13 mouse cellular contexts compared by ENCODE assay signal in genomic region chr8:110793511-110793910, GRCm38 (mm10). TPM values are rescaled to one million over a fixed set of nuclear protein-coding genes. Genes with fewer than 3 reads are reported as not detected.
DNase-seq lines count a peak whose midpoint lies in the region; ATAC-seq and TF ChIP-seq lines count a peak whose summit lies in the region.
"Had no signal": no experiment of that assay in that cellular context is flagged by ENCODE, and none has a peak within 500 bp of the region (broad histone marks: within the 10 kb centered on the region; RNA-seq: fewer than 3 reads in every experiment).

No protein-coding gene starts in this region.

- no peaks in the 10 kb centered on the region for H3K36me3 ChIP-seq in embryonic facial prominence, embryonic 14.5 days (ENCODE audit: control insufficient read depth, insufficient read depth, low read length)
- H3K36me3 ChIP-seq in embryonic facial prominence, embryonic 10.5 days (replicated peaks), result no peaks in the 10 kb centered on the region
- no peaks in the 10 kb centered on the region for H3K36me3 ChIP-seq in lung, embryonic 15.5 days
- no peaks in the 10 kb centered on the region for H3K36me3 ChIP-seq in hindbrain, embryonic 14.5 days (replicated peaks; ENCODE audit: control insufficient read depth, insufficient read depth)
- H3K36me3 ChIP-seq: embryonic facial prominence, embryonic 13.5 days; heart, embryonic 10.5 days had no signal

- H3K4me2 ChIP-seq in embryonic facial prominence, embryonic 14.5 days (ENCODE audit: low read depth, low read length), result no peak overlapping the region
- peak overlapping the region; percentile 39 for H3K4me2 ChIP-seq in lung, embryonic 15.5 days
- no peak overlapping the region for H3K4me2 ChIP-seq in hindbrain, embryonic 14.5 days (replicated peaks)
- H3K4me2 ChIP-seq: embryonic facial prominence, embryonic 13.5 days; forebrain, embryonic 13.5 days had no signal

- ATAC-seq in embryonic facial prominence, embryonic 14.5 days (ENCODE audit: low read depth), result no peak
- ATAC-seq in lung, embryonic 15.5 days (ENCODE audit: borderline replicate concordance, extremely low read depth, low FRiP score, low TSS enrichment), result no peak
- no peak for ATAC-seq in hindbrain, embryonic 14.5 days (ENCODE audit: low FRiP score)
- ATAC-seq: forebrain, embryonic 13.5 days had no signal

- H3K27ac ChIP-seq in embryonic facial prominence, embryonic 14.5 days (replicated peaks; ENCODE audit: low read depth, low read length), result no peak overlapping the region
- H3K27ac ChIP-seq in embryonic facial prominence, embryonic 10.5 days (replicated peaks), result no peak overlapping the region
- peak overlapping the region; percentile 92 for H3K27ac ChIP-seq in lung, embryonic 15.5 days
- H3K27ac ChIP-seq in hindbrain, embryonic 14.5 days, result no peak overlapping the region
- H3K27ac ChIP-seq: embryonic facial prominence, embryonic 13.5 days; forebrain, embryonic 13.5 days; heart, embryonic 10.5 days; macrophage had no signal

- WGBS in embryonic facial prominence, embryonic 14.5 days, result 74% methylated on average over 9 of the region's 9 CpGs
- 88% methylated on average over 9 of the region's 9 CpGs for WGBS in embryonic facial prominence, embryonic 10.5 days
- 65% methylated on average over 9 of the region's 9 CpGs for WGBS in lung, embryonic 15.5 days
- 49% methylated on average over 9 of the region's 9 CpGs for WGBS in lung, adult 2 months
- WGBS in hindbrain, embryonic 14.5 days, result 68% methylated on average over 9 of the region's 9 CpGs

- DNase-seq in embryonic facial prominence, embryonic 14.5 days (ENCODE audit: low spot score), result peak; percentile 53
- DNase-seq in embryonic facial prominence, embryonic 10.5 days (ENCODE audit: low spot score), result no peak
- no peak for DNase-seq in lung, adult 2 months
- DNase-seq in MN1 (ENCODE audit: low spot score), result peak; percentile 83
- peak; percentile 24 for DNase-seq in kidney, postnatal 14 days
- DNase-seq in spleen, adult 18-20 months, result no peak
- no peak for DNase-seq in hindbrain, embryonic 14.5 days (ENCODE audit: low spot score)
- DNase-seq: B cell, adult 2 months had no signal

- TF ChIP-seq POLR2A in lung, adult 2 months (IDR thresholded peaks at IDR 0.05; ENCODE audit: borderline replicate concordance, extremely low read depth, low read depth, low read length), result no peak

- peaks cover 17% of the 10 kb centered on the region for H3K4me1 ChIP-seq in embryonic facial prominence, embryonic 14.5 days (ENCODE audit: control insufficient read depth, insufficient read depth, low read length)
- H3K4me1 ChIP-seq in embryonic facial prominence, embryonic 10.5 days, result peaks cover 14% of the 10 kb centered on the region; the same call in 1 of the 2 replicates
- H3K4me1 ChIP-seq in lung, embryonic 15.5 days, result peaks cover 39% of the 10 kb centered on the region
- peaks cover 5% of the 10 kb centered on the region for H3K4me1 ChIP-seq in lung, adult 2 months (ENCODE audit: control insufficient read depth, insufficient read depth, low read length)
- no peaks in the 10 kb centered on the region for H3K4me1 ChIP-seq in hindbrain, embryonic 14.5 days (replicated peaks; ENCODE audit: control insufficient read depth, insufficient read depth, low read length)
- H3K4me1 ChIP-seq: forebrain, embryonic 13.5 days had no signal

- TF ChIP-seq CTCF in lung, adult 2 months (IDR thresholded peaks at IDR 0.05; ENCODE audit: insufficient read depth, low read length), result no peak

- H3K9me3 ChIP-seq in embryonic facial prominence, embryonic 14.5 days (ENCODE audit: control insufficient read depth, low read length), result no peaks in the 10 kb centered on the region
- no peaks in the 10 kb centered on the region for H3K9me3 ChIP-seq in embryonic facial prominence, embryonic 10.5 days
- H3K9me3 ChIP-seq in lung, embryonic 15.5 days, result peaks cover 4% of the 10 kb centered on the region; the same call in 1 of the 2 replicates
- H3K9me3 ChIP-seq in hindbrain, embryonic 14.5 days (ENCODE audit: control insufficient read depth, low read length), result peaks cover 3% of the 10 kb centered on the region; the same call in 1 of the 2 replicates

- no peaks in the 10 kb centered on the region for H3K27me3 ChIP-seq in embryonic facial prominence, embryonic 14.5 days (replicated peaks; ENCODE audit: control insufficient read depth, insufficient read depth, low read length)
- H3K27me3 ChIP-seq in embryonic facial prominence, embryonic 10.5 days (replicated peaks; ENCODE audit: low read depth, poor library complexity, severe bottlenecking), result no peaks in the 10 kb centered on the region
- no peaks in the 10 kb centered on the region for H3K27me3 ChIP-seq in lung, embryonic 15.5 days
- H3K27me3 ChIP-seq in hindbrain, embryonic 14.5 days (ENCODE audit: control insufficient read depth, insufficient read depth, low read length), result no peaks in the 10 kb centered on the region
- H3K27me3 ChIP-seq: embryonic facial prominence, embryonic 13.5 days; forebrain, embryonic 13.5 days had no signal

- H3K9ac ChIP-seq in embryonic facial prominence, embryonic 14.5 days (ENCODE audit: low read depth, low read length), result no peak overlapping the region
- H3K9ac ChIP-seq in lung, embryonic 15.5 days, result no peak overlapping the region
- no peak overlapping the region for H3K9ac ChIP-seq in hindbrain, embryonic 14.5 days
- H3K9ac ChIP-seq: embryonic facial prominence, embryonic 13.5 days; forebrain, embryonic 13.5 days had no signal

- no peak overlapping the region for H3K4me3 ChIP-seq in embryonic facial prominence, embryonic 14.5 days (ENCODE audit: low read depth, low read length)
- no peak overlapping the region for H3K4me3 ChIP-seq in embryonic facial prominence, embryonic 10.5 days
- 0 out of 2 replicates have a peak overlapping the region, but pooled peaks have one; percentile 9 for H3K4me3 ChIP-seq in lung, embryonic 15.5 days
- H3K4me3 ChIP-seq in lung, adult 2 months (replicated peaks; ENCODE audit: extremely low read depth, low read depth, low read length), result no peak overlapping the region
- H3K4me3 ChIP-seq in hindbrain, embryonic 14.5 days (replicated peaks; ENCODE audit: low read length), result no peak overlapping the region
- H3K4me3 ChIP-seq: embryonic facial prominence, embryonic 13.5 days; forebrain, embryonic 13.5 days; heart, embryonic 10.5 days had no signal

RNA-seq across cellular contexts. Expression of gene Il34, which starts 12.2 kb away (rescaled TPM):
- polyA plus RNA-seq in embryonic facial prominence, embryonic 14.5 days (2014; fragmentation: Nextera tagmentation; extraction: Ambion mirVana), result 1.4 and 1.7 TPM in 2 replicates
- polyA plus RNA-seq in embryonic facial prominence, embryonic 10.5 days (2016; fragmentation: Nextera tagmentation; extraction: Ambion mirVana), result 0.24 TPM in 1 of 2 replicates, not detected in the other
- polyA plus RNA-seq in lung, embryonic 15.5 days (2015; fragmentation: Nextera tagmentation; extraction: Ambion mirVana), result 4.1 and 4.5 TPM in 2 replicates
- polyA plus RNA-seq in lung, adult 2 months (2012; rRNA removed), result 35.4 and 40.4 TPM in 2 replicates
- 5.4 and 6.1 TPM in 2 replicates for polyA plus RNA-seq in hindbrain, embryonic 14.5 days (2014; fragmentation: Nextera tagmentation; extraction: Ambion mirVana)
- polyA plus RNA-seq: heart, embryonic 10.5 days; macrophage had no signal

RNA-seq across cellular contexts. Expression of gene Cog4, which starts 52.9 kb away (rescaled TPM):
- 69.8 and 77.9 TPM in 2 replicates for polyA plus RNA-seq in embryonic facial prominence, embryonic 14.5 days (2014; fragmentation: Nextera tagmentation; extraction: Ambion mirVana)
- 77.2 and 83.5 TPM in 2 replicates for polyA plus RNA-seq in embryonic facial prominence, embryonic 10.5 days (2016; fragmentation: Nextera tagmentation; extraction: Ambion mirVana)
- 68.4 and 74.3 TPM in 2 replicates for polyA plus RNA-seq in lung, embryonic 15.5 days (2015; fragmentation: Nextera tagmentation; extraction: Ambion mirVana)
- polyA plus RNA-seq in lung, adult 2 months (2012; rRNA removed), result 19.2 and 26.8 TPM in 2 replicates
- polyA plus RNA-seq in hindbrain, embryonic 14.5 days (2014; fragmentation: Nextera tagmentation; extraction: Ambion mirVana), result 66.7 and 73.0 TPM in 2 replicates

RNA-seq across cellular contexts. Expression of gene Sf3b3, which starts 53.1 kb away (rescaled TPM):
- polyA plus RNA-seq in embryonic facial prominence, embryonic 14.5 days (2014; fragmentation: Nextera tagmentation; extraction: Ambion mirVana), result 127 and 139 TPM in 2 replicates
- polyA plus RNA-seq in embryonic facial prominence, embryonic 10.5 days (2016; fragmentation: Nextera tagmentation; extraction: Ambion mirVana), result 230 and 242 TPM in 2 replicates
- polyA plus RNA-seq in lung, embryonic 15.5 days (2015; fragmentation: Nextera tagmentation; extraction: Ambion mirVana), result 141 and 146 TPM in 2 replicates
- polyA plus RNA-seq in lung, adult 2 months (2012; rRNA removed), result 22.3 and 33.3 TPM in 2 replicates
- 92.2 and 102 TPM in 2 replicates for polyA plus RNA-seq in hindbrain, embryonic 14.5 days (2014; fragmentation: Nextera tagmentation; extraction: Ambion mirVana)

Comparison
In these comparisons a context has a peak if more than half of its experiments do, and no peak if none do; other contexts are left out.
1. DNase-seq: peak in embryonic facial prominence, embryonic 14.5 days (single experiment), MN1 (single experiment) and kidney, postnatal 14 days (single experiment); none in embryonic facial prominence, embryonic 10.5 days (single experiment), lung, adult 2 months (single experiment), spleen, adult 18-20 months (0 of 2) and hindbrain, embryonic 14.5 days (single experiment).